Mouse (Mus musculus) T-cell, adult 66 days (primary cell): ENCODE data around the gene Kdm4d. TPM values are rescaled to one million over a fixed set of nuclear protein-coding genes. Genes with fewer than 3 reads are reported as not detected.

Source experiments
- total RNA-seq, 2 experiments: library from RNA; stranded (reverse); gene quantifications; 3 replicates in 1 of 2; 4 replicates in 1 of 2; pipeline ENCODE4 v1.2.4; 2023

Kdm4d gene
- 1 to 10 TPM; 1.3 to 1.7 TPM for total RNA-seq

GRCm38 (mm10) chr9:14500023-14500915 lies at the start of gene Kdm4d, which contains the start of gene Cwc15:
Gene Kdm4d (minus strand): TSS chr9:14500482.
Gene Cwc15 (plus strand): TSS chr9:14500617.

Other genes with a start within 250 kb of the Kdm4d start
- 100 to 1,000 TPM; 164 to 177 TPM for gene Sesn3, start 225.4 kb downstream of the Kdm4d start, total RNA-seq
- gene Endod1, start 119.0 kb downstream of the Kdm4d start, total RNA-seq = 10 to 100 TPM; 10.2 to 13.9 TPM
- gene Cwc15, start 135 bp upstream of the Kdm4d start, total RNA-seq = 100 to 1,000 TPM; 108 to 115 TPM
- not detected for gene Amotl1, start 144.6 kb upstream of the Kdm4d start, total RNA-seq
- gene Piwil4, start 240.3 kb upstream of the Kdm4d start, total RNA-seq = not detected